Mouse (Mus musculus) forebrain, embryonic 15.5 days (tissue): ENCODE results near the gene Ehhadh. TPM values are rescaled to one million over a fixed set of nuclear protein-coding genes. Genes with fewer than 3 reads are reported as not detected.
A peak's percentile ranks its signal among the peaks of the same experiment; 100 is the strongest.
"Not testable (repeated sequence)": the region's sequence is repeated elsewhere in the genome, so short reads cannot be mapped to it uniquely, and the experiment has no call there.

ENCODE experiments used
- ATAC-seq: fragments of 200-750 bp; cut with Nextera tagmentation; replicated peaks from 2 replicates; pipeline ENCODE4 v1.8.0; 2017; ENCODE audit warnings: mild to moderate bottlenecking, moderate TSS enrichment, moderate library complexity
- H3K27ac ChIP-seq: fragments of 300-500 bp; sonication (generic); replicated peaks from 2 replicates; pipeline ENCODE4 v1.5.1; 2015; ENCODE audit warnings: mild to moderate bottlenecking, inconsistent platforms
- H3K27me3 ChIP-seq: fragments of 300-500 bp; sonication (generic); 2 replicates; pipeline ENCODE4 v1.6.1; 2015; ENCODE audit warnings: inconsistent platforms
- H3K36me3 ChIP-seq: fragments of 300-500 bp; sonication (generic); 2 replicates; pipeline ENCODE4 v1.6.1; 2015; ENCODE audit warnings: mild to moderate bottlenecking, inconsistent platforms
- H3K4me1 ChIP-seq: fragments of 300-500 bp; sonication (generic); 2 replicates; pipeline ENCODE4 v1.6.1; 2015; ENCODE audit warnings: inconsistent platforms
- H3K4me2 ChIP-seq: fragments of 300-500 bp; sonication (generic); replicated peaks from 2 replicates; pipeline ENCODE4 v1.6.1; 2015; ENCODE audit warnings: mild to moderate bottlenecking, inconsistent platforms
- H3K4me3 ChIP-seq: fragments of 300-500 bp; sonication (generic); 2 replicates; pipeline ENCODE4 v1.5.1; 2015; ENCODE audit warnings: mild to moderate bottlenecking, inconsistent platforms
- H3K9ac ChIP-seq: fragments of 300-500 bp; sonication (generic); replicated peaks from 2 replicates; pipeline ENCODE4 v1.6.1; 2015; ENCODE audit warnings: mild to moderate bottlenecking, inconsistent platforms
- H3K9me3 ChIP-seq: fragments of 300-500 bp; sonication (generic); 2 replicates; pipeline ENCODE4 v1.6.1; 2016; ENCODE audit warnings: inconsistent platforms
- WGBS: fragments of 180-500 bp; shearing (Covaris S2); methylation state at CpG from one replicate; pipeline ENCODE4 v1.1.7; 2015; ENCODE audit warnings: mixed read lengths; 5-methylcytosine and 5-hydroxymethylcytosine counted together
- polyA plus RNA-seq: library from polyadenylated mRNA; unstranded; fragments of >200 nt; fragmentation: Nextera tagmentation; extraction: Ambion mirVana; gene quantifications from 2 replicates; pipeline ENCODE4 v1.2.1, GENCODE M21; 2015

Ehhadh gene
- polyA plus RNA-seq, 1 experiment from 2014 or later = 0.85 TPM

- H3K27me3 ChIP-seq, H3K36me3 ChIP-seq, H3K9me3 ChIP-seq, H3K27ac ChIP-seq, ATAC-seq: not testable (repeated sequence)
- 29% methylated on average over 2 of the region's 2 CpGs for WGBS
- H3K4me1 ChIP-seq = peaks cover 16% of the 10 kb centered on the region
- H3K4me2 ChIP-seq = peak overlapping the region; percentile 69
- peak overlapping the region; percentile 91; the same call in 1 of the 2 replicates for H3K9ac ChIP-seq
- peak overlapping the region; percentile 98 for H3K4me3 ChIP-seq
Observed at GRCm38 (mm10) chr16:21793080-21793810, 5.6 kb upstream of the Ehhadh start.

- H3K4me3 ChIP-seq = no peak overlapping the region
- H3K4me1 ChIP-seq = peaks cover 27% of the 10 kb centered on the region
- H3K27me3 ChIP-seq = no peaks in the 10 kb centered on the region
- ATAC-seq = no peak
- H3K9me3 ChIP-seq = no peaks in the 10 kb centered on the region
- WGBS = 69% methylated on average over 3 of the region's 3 CpGs
- H3K36me3 ChIP-seq = no peaks in the 10 kb centered on the region
- no peak overlapping the region for H3K27ac ChIP-seq
- H3K9ac ChIP-seq = no peak overlapping the region
- no peak overlapping the region for H3K4me2 ChIP-seq
Observed at GRCm38 (mm10) chr16:21791779-21792178, 4.2 kb upstream of the Ehhadh start.

GRCm38 (mm10) chr16:21790469-21790868 is 2.9 kb upstream of the Ehhadh start:
- no peak overlapping the region for H3K4me3 ChIP-seq
- no peak for ATAC-seq
- H3K9me3 ChIP-seq = no peaks in the 10 kb centered on the region
- 9% methylated on average over 1 of the region's 1 CpGs for WGBS
- H3K9ac ChIP-seq = no peak overlapping the region
- H3K4me2 ChIP-seq = no peak overlapping the region
- H3K27me3 ChIP-seq = no peaks in the 10 kb centered on the region
- no peaks in the 10 kb centered on the region for H3K36me3 ChIP-seq
- peaks cover 24% of the 10 kb centered on the region for H3K4me1 ChIP-seq
- no peak overlapping the region for H3K27ac ChIP-seq

GRCm38 (mm10) chr16:21789180-21789579 is 1.6 kb upstream of the Ehhadh start:
- 75% methylated on average over 2 of the region's 2 CpGs for WGBS
- H3K9me3 ChIP-seq = no peaks in the 10 kb centered on the region

DNA sequence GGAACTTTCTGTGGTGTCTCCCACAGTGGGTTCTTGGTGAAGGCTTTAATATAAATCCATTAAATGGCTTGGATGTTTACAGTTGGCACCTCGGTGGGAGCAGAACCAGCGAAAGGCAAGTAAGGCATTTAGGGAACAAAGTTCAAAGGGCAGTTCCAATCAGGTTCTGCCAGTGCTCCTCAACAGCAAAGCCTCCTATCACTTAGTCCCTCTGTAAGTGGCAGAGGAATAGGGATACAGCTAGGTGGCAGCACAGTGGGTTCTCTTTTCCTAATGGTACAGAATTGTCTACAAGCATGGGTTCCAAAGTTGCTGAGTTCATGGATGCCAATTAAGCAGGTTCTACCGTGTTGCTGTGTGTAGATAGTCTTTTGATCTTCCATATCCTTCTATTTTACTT is 974 bp upstream of the Ehhadh start:
- H3K27ac ChIP-seq = no peak overlapping the region
- H3K4me3 ChIP-seq = no peak overlapping the region
- H3K9ac ChIP-seq = no peak overlapping the region
- no peaks in the 10 kb centered on the region for H3K9me3 ChIP-seq
- no peak for ATAC-seq
- H3K36me3 ChIP-seq = no peaks in the 10 kb centered on the region
- peak overlapping the region; percentile 66; the same call in 1 of the 2 replicates for H3K4me2 ChIP-seq
- no peaks in the 10 kb centered on the region for H3K27me3 ChIP-seq
- 50% methylated on average over 3 of the region's 3 CpGs for WGBS
- peaks cover 14% of the 10 kb centered on the region for H3K4me1 ChIP-seq

More at GRCm38 (mm10) chr16:21789180-21789579, 1.6 kb upstream of the Ehhadh start:
- Histone ChIP-seq H3K4me1 (peaks cover 18% of the 10 kb centered on the region), H3K27me3 (no peaks in the 10 kb centered on the region), H3K9ac (no peak overlapping the region), H3K4me3 (no peak overlapping the region), H3K36me3 (no peaks in the 10 kb centered on the region), H3K4me2 (no peak overlapping the region), H3K27ac (no peak overlapping the region)
- no peak for ATAC-seq

DNA sequence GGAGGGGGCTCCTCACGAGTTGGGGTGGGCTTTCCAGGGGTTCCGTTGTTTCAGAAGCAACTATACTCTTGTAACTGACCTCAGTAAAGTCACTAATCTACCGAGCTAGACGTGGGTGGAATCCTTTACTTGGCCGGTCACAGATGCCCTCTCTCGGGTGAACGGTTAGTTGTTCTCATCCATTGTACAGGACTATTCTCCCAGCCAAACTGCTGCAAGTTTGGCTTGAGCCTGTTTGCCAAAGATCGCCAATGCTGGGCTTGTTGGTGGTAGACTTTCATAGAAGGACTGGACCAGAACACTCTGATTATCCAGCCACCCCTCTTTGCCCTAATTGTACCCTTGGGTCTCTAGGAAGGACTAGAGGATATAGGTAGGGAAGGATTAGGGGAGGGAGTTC is 1.3 kb downstream of the Ehhadh start:
- no peak overlapping the region for H3K4me2 ChIP-seq
- H3K36me3 ChIP-seq = no peaks in the 10 kb centered on the region
- WGBS = 90% methylated on average over 8 of the region's 8 CpGs
- H3K9ac ChIP-seq = no peak overlapping the region
- H3K9me3 ChIP-seq = no peaks in the 10 kb centered on the region
- no peak overlapping the region for H3K4me3 ChIP-seq
- peaks cover 11% of the 10 kb centered on the region; the same call in 1 of the 2 replicates for H3K4me1 ChIP-seq
- H3K27me3 ChIP-seq = no peaks in the 10 kb centered on the region
- no peak for ATAC-seq
- no peak overlapping the region for H3K27ac ChIP-seq

DNA sequence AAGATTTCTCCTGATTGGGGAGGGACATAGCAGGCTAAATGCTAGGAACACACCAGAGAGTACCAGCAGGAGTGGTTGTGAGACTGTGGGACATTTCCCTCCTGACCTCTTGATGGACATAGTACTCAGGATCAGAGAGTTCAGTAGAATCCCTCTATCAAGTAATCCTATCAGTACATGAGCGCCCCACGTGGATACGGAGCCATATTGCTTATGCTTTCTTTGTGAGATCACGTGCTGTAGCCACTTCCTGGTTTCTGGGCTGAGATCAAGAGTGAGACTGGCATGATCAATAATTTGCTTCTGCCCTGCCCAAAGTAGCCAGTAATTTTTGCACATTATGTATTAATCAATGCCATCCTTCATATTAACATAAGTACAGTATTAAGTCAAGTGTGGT is 2.6 kb downstream of the Ehhadh start:
- H3K27me3 ChIP-seq = no peaks in the 10 kb centered on the region
- H3K9me3 ChIP-seq = no peaks in the 10 kb centered on the region
- no peak overlapping the region for H3K4me3 ChIP-seq
- no peak overlapping the region for H3K9ac ChIP-seq
- no peaks in the 10 kb centered on the region for H3K36me3 ChIP-seq
- no peak overlapping the region for H3K4me2 ChIP-seq
- H3K4me1 ChIP-seq = peaks cover 11% of the 10 kb centered on the region; the same call in 1 of the 2 replicates
- WGBS = 77% methylated on average over 4 of the region's 4 CpGs
- no peak overlapping the region for H3K27ac ChIP-seq
- no peak for ATAC-seq

- Histone ChIP-seq H3K4me3 (no peak overlapping the region), H3K9ac (no peak overlapping the region), H3K9me3 (no peaks in the 10 kb centered on the region), H3K4me2 (no peak overlapping the region), H3K4me1 (peaks cover 9% of the 10 kb centered on the region; the same call in 1 of the 2 replicates), H3K27ac (no peak overlapping the region), H3K36me3 (no peaks in the 10 kb centered on the region), H3K27me3 (no peaks in the 10 kb centered on the region)
- ATAC-seq = no peak
- 76% methylated on average over 2 of the region's 2 CpGs for WGBS
Observed at GRCm38 (mm10) chr16:21782807-21783206, 4.8 kb downstream of the Ehhadh start.

- Histone ChIP-seq H3K4me2 (no peak overlapping the region), H3K4me1 (no peaks in the 10 kb centered on the region), H3K9ac (no peak overlapping the region), H3K4me3 (no peak overlapping the region), H3K9me3 (no peaks in the 10 kb centered on the region), H3K27me3 (no peaks in the 10 kb centered on the region), H3K27ac (no peak overlapping the region), H3K36me3 (no peaks in the 10 kb centered on the region)
- no peak for ATAC-seq
- WGBS = 76% methylated on average over 3 of the region's 3 CpGs
Observed at GRCm38 (mm10) chr16:21781895-21782294, 5.7 kb downstream of the Ehhadh start.

DNA sequence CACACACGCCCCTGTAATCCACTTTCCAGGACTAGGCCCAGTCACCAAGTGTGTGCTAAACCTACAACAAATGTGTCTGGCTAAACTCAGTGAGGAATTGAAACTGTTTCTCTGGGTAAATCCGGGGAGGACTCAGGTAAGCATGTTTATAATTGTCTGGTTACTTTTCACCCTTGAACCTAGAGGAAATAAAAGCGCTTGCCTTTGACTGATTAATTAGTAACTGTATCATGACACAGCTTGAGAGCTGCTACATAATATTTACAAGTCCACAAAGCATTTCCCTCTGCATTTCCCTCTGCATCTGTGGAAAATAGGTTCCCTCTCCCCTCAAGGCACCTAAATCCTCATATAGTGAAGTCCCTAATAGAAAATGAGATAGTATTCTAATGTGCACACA is 6.3 kb downstream of the Ehhadh start:
- H3K4me3 ChIP-seq = no peak overlapping the region
- H3K27me3 ChIP-seq = no peaks in the 10 kb centered on the region
- no peaks in the 10 kb centered on the region for H3K36me3 ChIP-seq
- no peak overlapping the region for H3K4me2 ChIP-seq
- ATAC-seq = no peak
- WGBS = 76% methylated on average over 3 of the region's 3 CpGs
- no peak overlapping the region for H3K9ac ChIP-seq
- H3K9me3 ChIP-seq = no peaks in the 10 kb centered on the region
- H3K4me1 ChIP-seq = no peaks in the 10 kb centered on the region
- no peak overlapping the region for H3K27ac ChIP-seq

DNA sequence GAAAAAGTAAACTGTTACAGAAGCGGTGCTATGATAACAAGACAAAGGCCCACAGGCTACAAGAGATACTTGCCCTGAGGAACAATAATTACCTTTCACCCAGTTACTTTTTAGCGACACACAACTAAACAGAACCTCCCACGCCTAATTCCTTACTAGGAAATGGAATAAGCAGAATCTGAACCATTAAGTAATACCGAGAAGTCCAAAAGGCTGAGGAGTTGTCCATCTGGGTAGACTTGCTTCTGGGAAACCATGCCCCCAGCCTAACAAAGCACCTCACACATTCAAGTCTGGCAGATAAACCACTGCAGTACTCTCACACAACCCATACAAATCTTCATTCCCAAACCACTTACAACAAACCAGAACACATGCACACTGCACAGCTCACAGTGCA is 8.5 kb downstream of the Ehhadh start:
- Histone ChIP-seq H3K4me1 (no peaks in the 10 kb centered on the region), H3K27ac (no peak overlapping the region), H3K4me2 (no peak overlapping the region), H3K4me3 (no peak overlapping the region), H3K27me3 (no peaks in the 10 kb centered on the region), H3K9ac (no peak overlapping the region), H3K9me3 (no peaks in the 10 kb centered on the region), H3K36me3 (no peaks in the 10 kb centered on the region)
- no peak for ATAC-seq
- 92% methylated on average over 4 of the region's 4 CpGs for WGBS

- Histone ChIP-seq H3K27me3 (no peaks in the 10 kb centered on the region), H3K4me1 (no peaks in the 10 kb centered on the region), H3K4me2 (0 out of 2 replicates have a peak overlapping the region, but pooled peaks have one; percentile 15), H3K36me3 (no peaks in the 10 kb centered on the region), H3K9me3 (no peaks in the 10 kb centered on the region), H3K27ac (no peak overlapping the region), H3K9ac (no peak overlapping the region), H3K4me3 (peak overlapping the region; percentile 22)
- ATAC-seq = no peak
- WGBS = 41% methylated on average over 3 of the region's 3 CpGs
Observed at GRCm38 (mm10) chr16:21778293-21778866, 9.2 kb downstream of the Ehhadh start.
